Mouse (Mus musculus) macrophage (primary cell): Measurements from ENCODE around the gene Lce1j. TPM values are rescaled to one million over a fixed set of nuclear protein-coding genes. Genes with fewer than 3 reads are reported as not detected.
"Not testable (repeated sequence)": the region's sequence is repeated elsewhere in the genome, so short reads cannot be mapped to it uniquely, and the experiment has no call there.

Source experiments
- H3K27ac ChIP-seq: fragments of 350-480 bp; formaldehyde crosslinking; 2 replicates; pipeline ENCODE4 v1.9.0; 2021
- H3K36me3 ChIP-seq: fragments of 350-480 bp; formaldehyde crosslinking; 2 replicates; pipeline ENCODE4 v1.9.0; 2021; ENCODE audit errors: inconsistent target
- H3K4me3 ChIP-seq: fragments of 350-480 bp; formaldehyde crosslinking; 2 replicates; pipeline ENCODE4 v1.9.0; 2021; ENCODE audit errors: inconsistent target
- H3K79me2 ChIP-seq: fragments of 350-480 bp; formaldehyde crosslinking; 2 replicates; pipeline ENCODE4 v1.9.0; 2021; ENCODE audit errors: inconsistent target
- WGBS: methylation state at CpG from one replicate; pipeline ENCODE4 v1.1.7; 2026; ENCODE audit warnings: inconsistent platforms; ENCODE audit not compliant: missing documents; 5-methylcytosine and 5-hydroxymethylcytosine counted together
- polyA plus RNA-seq: library from polyadenylated mRNA; stranded (reverse); fragments of 250-400 nt; gene quantifications from 3 replicates; pipeline ENCODE4 v1.2.4, GENCODE M21; 2018; ENCODE audit warnings: inconsistent platforms
- total RNA-seq, 78 experiments: library from RNA; depleted of rRNA; stranded (reverse); fragments of 250-400 nt; gene quantifications; 1 replicate in 9 of 78; 2 replicates in 24 of 78; 3 replicates in 43 of 78; 4 replicates in 2 of 78; pipeline ENCODE4 v1.2.4; 2018; ENCODE audit warnings: inconsistent platforms in 56 of 78

The Lce1j gene
- not detected for total RNA-seq (2018; cell fraction: chromatin; rRNA removed)
- total RNA-seq (2018; cell fraction: cytosol; rRNA removed), result not detected
- not detected for total RNA-seq (2018; cell fraction: nucleus; rRNA removed)
- polyA plus RNA-seq, result not detected in 3 replicates

GRCm38 (mm10) chr3:92790414-92790813 lies at the start of gene Lce1j:
Lce1j (minus strand) TSS chr3:92790514.
- 79% methylated on average over 1 of the region's 1 CpGs for WGBS
- no peaks in the 10 kb centered on the region for H3K36me3 ChIP-seq

GRCm38 (mm10) chr3:92827108-92827507 lies 36.8 kb upstream of the Lce1j start, which contains the start of gene Kprp:
Kprp (minus strand) TSS chr3:92827247.
- H3K4me3 ChIP-seq, result no peak within 1 kb of the TSS
- no peak within 1 kb of the TSS for H3K27ac ChIP-seq
- 35% methylated on average over 1 of the region's 1 CpGs for WGBS
- no peaks in the 10 kb centered on the region for H3K36me3 ChIP-seq
- no peaks in the 10 kb centered on the region for H3K79me2 ChIP-seq

More at GRCm38 (mm10) chr3:92790414-92790813, at the start of gene Lce1j:
- Histone ChIP-seq H3K27ac (no peak within 1 kb of the TSS), H3K4me3 (no peak within 1 kb of the TSS), H3K79me2 (no peaks in the 10 kb centered on the region)

- 6% methylated on average over 1 of the region's 1 CpGs for WGBS
- Histone ChIP-seq H3K79me2 (no peaks in the 10 kb centered on the region), H3K36me3 (no peaks in the 10 kb centered on the region), H3K27ac (no peak overlapping the region), H3K4me3 (no peak overlapping the region)
These were observed 35.5 kb upstream of the Lce1j start for GRCm38 (mm10) chr3:92825808-92826207.

GRCm38 (mm10) chr3:92816036-92816435 lies 25.7 kb upstream of the Lce1j start:
- H3K36me3 ChIP-seq, H3K27ac ChIP-seq, H3K79me2 ChIP-seq, H3K4me3 ChIP-seq: not testable (repeated sequence)
- WGBS, result 88% methylated on average over 2 of the region's 2 CpGs

GRCm38 (mm10) chr3:92815581-92815980 lies 25.3 kb upstream of the Lce1j start:
- Histone ChIP-seq H3K36me3 (no peaks in the 10 kb centered on the region), H3K27ac (no peak overlapping the region), H3K79me2 (no peaks in the 10 kb centered on the region), H3K4me3 (no peak overlapping the region)
- 82% methylated on average over 3 of the region's 3 CpGs for WGBS

GRCm38 (mm10) chr3:92807791-92808190 lies 17.5 kb upstream of the Lce1j start, which contains the start of gene Lce1k:
Lce1k (minus strand) TSS chr3:92807891.
- no peaks in the 10 kb centered on the region for H3K79me2 ChIP-seq
- H3K36me3 ChIP-seq, result no peaks in the 10 kb centered on the region
- no peak within 1 kb of the TSS for H3K27ac ChIP-seq
- H3K4me3 ChIP-seq, result no peak within 1 kb of the TSS

GRCm38 (mm10) chr3:92778799-92779198 lies 11.5 kb downstream of the Lce1j start, which contains the start of gene Lce1i:
Lce1i (minus strand) TSS chr3:92778899.
- 63% methylated on average over 1 of the region's 1 CpGs for WGBS
- Histone ChIP-seq H3K79me2 (no peaks in the 10 kb centered on the region), H3K27ac (no peak within 1 kb of the TSS)

GRCm38 (mm10) chr3:92771573-92771972 lies 18.7 kb downstream of the Lce1j start:
- Histone ChIP-seq H3K36me3 (no peaks in the 10 kb centered on the region), H3K79me2 (no peaks in the 10 kb centered on the region), H3K4me3 (no peak overlapping the region), H3K27ac (no peak overlapping the region)
- 33% methylated on average over 2 of the region's 3 CpGs for WGBS

More at GRCm38 (mm10) chr3:92778799-92779198, 11.5 kb downstream of the Lce1j start, which contains the start of gene Lce1i:
- no peaks in the 10 kb centered on the region for H3K36me3 ChIP-seq
- H3K4me3 ChIP-seq, result no peak within 1 kb of the TSS

- 100% methylated on average over 1 of the region's 1 CpGs for whole genome bisulfite sequencing
- Histone ChIP-seq H3K27ac (no peak within 1 kb of the TSS), H3K79me2 (no peaks in the 10 kb centered on the region), H3K36me3 (no peaks in the 10 kb centered on the region), H3K4me3 (no peak within 1 kb of the TSS)
These were observed 25.3 kb downstream of the Lce1j start, which contains the start of gene Lce1h for GRCm38 (mm10) chr3:92764965-92765364. Lce1h (minus strand) TSS chr3:92765065.

GRCm38 (mm10) chr3:92753197-92753596 lies 37.1 kb downstream of the Lce1j start:
- Histone ChIP-seq H3K4me3 (no peak overlapping the region), H3K79me2 (no peaks in the 10 kb centered on the region), H3K36me3 (no peaks in the 10 kb centered on the region), H3K27ac (no peak overlapping the region)
- WGBS, result 53% methylated on average over 3 of the region's 3 CpGs

GRCm38 (mm10) chr3:92752238-92752637 lies 38.1 kb downstream of the Lce1j start, which contains the start of gene Lce1g:
Lce1g (minus strand) TSS chr3:92752338.
- Histone ChIP-seq H3K36me3 (no peaks in the 10 kb centered on the region), H3K79me2 (no peaks in the 10 kb centered on the region), H3K4me3 (no peak within 1 kb of the TSS), H3K27ac (no peak within 1 kb of the TSS)
- WGBS, result 80% methylated on average over 1 of the region's 1 CpGs

- H3K36me3 ChIP-seq, result no peaks in the 10 kb centered on the region
- no peaks in the 10 kb centered on the region for H3K79me2 ChIP-seq
- no peak within 1 kb of the TSS for H3K4me3 ChIP-seq
- WGBS, result 60% methylated on average over 1 of the region's 1 CpGs
- H3K27ac ChIP-seq, result no peak within 1 kb of the TSS
These were observed 51.3 kb downstream of the Lce1j start, which contains the start of gene Gm38119 for GRCm38 (mm10) chr3:92738996-92739395. Gm38119 (minus strand) TSS chr3:92739096.

Other genes starting within 250 kb of the Lce1j start
- gene Ivl, start 216.8 kb downstream of the Lce1j start, polyA plus RNA-seq, result not detected in 3 replicates
- gene Smcp, start 201.5 kb downstream of the Lce1j start, polyA plus RNA-seq, result not detected in 3 replicates
- gene 2210017I01Rik, start 183.0 kb downstream of the Lce1j start, polyA plus RNA-seq, result not detected in 3 replicates
- not detected in 3 replicates for gene Lce6a, start 168.9 kb downstream of the Lce1j start, polyA plus RNA-seq
- not detected in 3 replicates for gene Lce1a1, start 142.2 kb downstream of the Lce1j start, polyA plus RNA-seq
- gene Lce1b, start 133.6 kb downstream of the Lce1j start, polyA plus RNA-seq, result not detected in 3 replicates
- gene Lce1a2, start 120.2 kb downstream of the Lce1j start, polyA plus RNA-seq, result not detected in 3 replicates
- not detected in 3 replicates for gene Lce1c, start 111.3 kb downstream of the Lce1j start, polyA plus RNA-seq
- not detected in 3 replicates for gene Lce1d, start 103.3 kb downstream of the Lce1j start, polyA plus RNA-seq
- not detected in 3 replicates for gene Lce1e, start 81.4 kb downstream of the Lce1j start, polyA plus RNA-seq
- gene Lce1f, start 70.2 kb downstream of the Lce1j start, polyA plus RNA-seq, result not detected in 3 replicates
- gene Gm38119, start 51.4 kb downstream of the Lce1j start, polyA plus RNA-seq, result not detected in 3 replicates
- not detected in 3 replicates for gene Lce1g, start 38.2 kb downstream of the Lce1j start, polyA plus RNA-seq
- not detected in 3 replicates for gene Lce1h, start 25.4 kb downstream of the Lce1j start, polyA plus RNA-seq
- not detected in 3 replicates for gene Lce1i, start 11.6 kb downstream of the Lce1j start, polyA plus RNA-seq
- not detected in 3 replicates for gene Lce1k, start 17.4 kb upstream of the Lce1j start, polyA plus RNA-seq
- gene Kprp, start 36.7 kb upstream of the Lce1j start, polyA plus RNA-seq, result not detected in 3 replicates
- not detected in 3 replicates for gene Lce1l, start 60.8 kb upstream of the Lce1j start, polyA plus RNA-seq
- not detected in 3 replicates for gene 2310050C09Rik, start 79.7 kb upstream of the Lce1j start, polyA plus RNA-seq
- gene Lce3a, start 135.7 kb upstream of the Lce1j start, polyA plus RNA-seq, result not detected in 3 replicates
- gene Lce3b, start 142.5 kb upstream of the Lce1j start, polyA plus RNA-seq, result not detected in 3 replicates
- not detected in 3 replicates for gene Lce3c, start 154.0 kb upstream of the Lce1j start, polyA plus RNA-seq
- gene Lce3d, start 166.9 kb upstream of the Lce1j start, polyA plus RNA-seq, result not detected in 3 replicates
- not detected in 3 replicates for gene Lce3e, start 176.5 kb upstream of the Lce1j start, polyA plus RNA-seq
- not detected in 3 replicates for gene Lce3f, start 201.7 kb upstream of the Lce1j start, polyA plus RNA-seq
- not detected in 3 replicates for gene Crct1, start 225.2 kb upstream of the Lce1j start, polyA plus RNA-seq
- not detected in 3 replicates for gene Lce1m, start 228.5 kb upstream of the Lce1j start, polyA plus RNA-seq